Mouse (Mus musculus): ENCODE results near the gene Selenoo. TPM values are rescaled to one million over a fixed set of nuclear protein-coding genes. Genes with fewer than 3 reads are reported as not detected.

Selenoo gene
- polyA plus RNA-seq, 1 experiment: 45.8 TPM

GRCm38 (mm10) chr15:89148496-89149270 is 59.8 kb downstream of the Selenoo start:
- 12% methylated on average over 25 of the region's 25 CpGs for WGBS
- TF ChIP-seq POLR2A (IDR thresholded peaks at IDR 0.05; ENCODE audit: low read depth, low read length) (no peak), CTCF (IDR thresholded peaks at IDR 0.05; ENCODE audit: extremely low read depth, insufficient read length, insufficient replicate concordance, low read depth, low read length) (no peak)

GRCm38 (mm10) chr15:89149271-89150040 is 60.6 kb downstream of the Selenoo start, which contains the start of gene Mapk11:
Gene Mapk11 (minus strand): TSS chr15:89149628.
- H3K27ac ChIP-seq (ENCODE audit: insufficient read depth, low read depth, low read length): 0 out of 2 replicates have a peak within 1 kb of the TSS, but pooled peaks have one; percentile 18
- TF ChIP-seq CTCF (IDR thresholded peaks at IDR 0.05; ENCODE audit: extremely low read depth, insufficient read length, insufficient replicate concordance, low read depth, low read length): no peak
- TF ChIP-seq POLR2A (IDR thresholded peaks at IDR 0.05; ENCODE audit: low read depth, low read length): no peak
- WGBS: under 1% methylated on average over 61 of the region's 61 CpGs
- H3K36me3 ChIP-seq (ENCODE audit: control insufficient read depth, insufficient read depth, low read length): peaks cover 5% of the 10 kb centered on the region
- peak within 1 kb of the TSS; percentile 68 for H3K4me3 ChIP-seq (ENCODE audit: low read depth, low read length)
- peaks cover 26% of the 10 kb centered on the region for H3K27me3 ChIP-seq (ENCODE audit: control insufficient read depth, insufficient read depth, low read length)
- H3K4me1 ChIP-seq (ENCODE audit: control insufficient read depth, insufficient read depth, insufficient read length, low read length): peaks cover 10% of the 10 kb centered on the region

More at GRCm38 (mm10) chr15:89148496-89149270, 59.8 kb downstream of the Selenoo start:
- Histone ChIP-seq H3K27me3 (ENCODE audit: control insufficient read depth, insufficient read depth, low read length) (peaks cover 26% of the 10 kb centered on the region), H3K27ac (ENCODE audit: insufficient read depth, low read depth, low read length) (no peak overlapping the region), H3K36me3 (ENCODE audit: control insufficient read depth, insufficient read depth, low read length) (peaks cover 2% of the 10 kb centered on the region; the same call in 1 of the 2 replicates), H3K4me1 (ENCODE audit: control insufficient read depth, insufficient read depth, insufficient read length, low read length) (peaks cover 10% of the 10 kb centered on the region), H3K4me3 (ENCODE audit: low read depth, low read length) (peak overlapping the region; percentile 68)

Other genes starting within 250 kb of the Selenoo start
- 38.3 and 60.3 TPM in 2 replicates for gene Pim3, start 226.9 kb upstream of the Selenoo start, polyA plus RNA-seq (2012; rRNA removed)
- not detected in 2 replicates for gene Ttll8, start 134.7 kb upstream of the Selenoo start, polyA plus RNA-seq (2012; rRNA removed)
- gene Mlc1, start 110.1 kb upstream of the Selenoo start, polyA plus RNA-seq (2012; rRNA removed): 0.05 and 0.08 TPM in 2 replicates
- gene Mov10l1, start 106.2 kb upstream of the Selenoo start, polyA plus RNA-seq (2012; rRNA removed): not detected in 2 replicates
- gene Panx2, start 29.4 kb upstream of the Selenoo start, polyA plus RNA-seq (2012; rRNA removed): 0.30 and 0.32 TPM in 2 replicates
- gene Trabd, start 14.0 kb upstream of the Selenoo start, polyA plus RNA-seq (2012; rRNA removed): 81.6 and 90.9 TPM in 2 replicates
- 21.6 and 29.0 TPM in 2 replicates for gene Tubgcp6, start 34.0 kb downstream of the Selenoo start, polyA plus RNA-seq (2012; rRNA removed)
- gene Hdac10, start 39.6 kb downstream of the Selenoo start, polyA plus RNA-seq (2012; rRNA removed): 13.2 and 19.0 TPM in 2 replicates
- gene Mapk12, start 51.6 kb downstream of the Selenoo start, polyA plus RNA-seq (2012; rRNA removed): 2.0 and 2.4 TPM in 2 replicates
- gene Mapk11, start 60.5 kb downstream of the Selenoo start, polyA plus RNA-seq (2012; rRNA removed): 2.3 and 3.2 TPM in 2 replicates
- 213 and 376 TPM in 2 replicates for gene Plxnb2, start 91.7 kb downstream of the Selenoo start, polyA plus RNA-seq (2012; rRNA removed)
- gene Dennd6b, start 107.4 kb downstream of the Selenoo start, polyA plus RNA-seq (2012; rRNA removed): 7.1 and 10.6 TPM in 2 replicates
- 73.9 and 252 TPM in 2 replicates for gene Ppp6r2, start 122.5 kb downstream of the Selenoo start, polyA plus RNA-seq (2012; rRNA removed)
- 123 and 189 TPM in 2 replicates for gene Sbf1, start 226.2 kb downstream of the Selenoo start, polyA plus RNA-seq (2012; rRNA removed)
- gene Adm2, start 233.6 kb downstream of the Selenoo start, polyA plus RNA-seq (2012; rRNA removed): 0.98 and 5.4 TPM in 2 replicates
- 0.10 and 0.43 TPM in 2 replicates for gene Miox, start 245.3 kb downstream of the Selenoo start, polyA plus RNA-seq (2012; rRNA removed)

All from small intestine, adult 2 months (tissue).